Mouse (Mus musculus): ENCODE results near the gene Sft2d1. TPM values are rescaled to one million over a fixed set of nuclear protein-coding genes. Genes with fewer than 3 reads are reported as not detected.

Gene Sft2d1
- 100 to 1,000 TPM in 1 of 2 experiments, 10 to 100 TPM in 1; 96.0 to 112 TPM for total RNA-seq (2023)

GRCm38 (mm10) chr17:8310838-8311614 lies at the start of gene Sft2d1:
Gene Sft2d1, plus strand, starts transcription at chr17:8311102.

GRCm38 (mm10) chr17:8282821-8283525 lies 27.9 kb upstream of the Sft2d1 start, which contains the start of gene Mpc1:
Gene Mpc1, plus strand, starts transcription at chr17:8282904.

GRCm38 (mm10) chr17:8337159-8337558 lies 26.3 kb downstream of the Sft2d1 start, which contains the start of gene Prr18:
Gene Prr18, plus strand, starts transcription at chr17:8337459.

GRCm38 (mm10) chr17:8355692-8356091 lies 44.8 kb downstream of the Sft2d1 start, which contains the start of gene T2:
Gene T2, plus strand, starts transcription at chr17:8355992.

Other genes starting within 250 kb of the Sft2d1 start
- under 1 TPM; 0.73 to 0.75 TPM for gene Gm49673, start 163.3 kb upstream of the Sft2d1 start, total RNA-seq (2023)
- gene Rnaset2a, start 163.0 kb upstream of the Sft2d1 start, total RNA-seq (2023), result 10 to 100 TPM; 26.8 to 29.4 TPM
- gene Fgfr1op, start 145.6 kb upstream of the Sft2d1 start, total RNA-seq (2023), result 10 to 100 TPM; 13.7 to 19.9 TPM
- gene Ccr6, start 75.1 kb upstream of the Sft2d1 start, total RNA-seq (2023), result not detected
- 10 to 100 TPM; 60.7 to 61.5 TPM for gene Mpc1, start 28.2 kb upstream of the Sft2d1 start, total RNA-seq (2023)
- under 1 TPM; 0.29 to 0.42 TPM for gene Prr18, start 26.4 kb downstream of the Sft2d1 start, total RNA-seq (2023)
- gene T2, start 44.9 kb downstream of the Sft2d1 start, total RNA-seq (2023), result not detected
- gene T, start 123.3 kb downstream of the Sft2d1 start, total RNA-seq (2023), result not detected
- 1 to 10 TPM; 1.4 to 1.5 TPM for gene Pde10a, start 214.3 kb downstream of the Sft2d1 start, total RNA-seq (2023)

Measured in neutrophil, adult 59 days (primary cell).